Mouse (Mus musculus) liver, postnatal 0 days (tissue): ENCODE data around the gene Col6a6.

Source experiments
- CTCF ChIP-seq: sonication (generic); IDR thresholded peaks from 2 replicates; pipeline ENCODE4 v1.5.1; 2016; ENCODE audit warnings: antibody characterized with exemption, low read depth
- EP300 ChIP-seq: IDR thresholded peaks from 2 replicates; pipeline ENCODE4 v1.6.1; 2016; ENCODE audit warnings: antibody characterized with exemption, low read depth, mild to moderate bottlenecking

DNA sequence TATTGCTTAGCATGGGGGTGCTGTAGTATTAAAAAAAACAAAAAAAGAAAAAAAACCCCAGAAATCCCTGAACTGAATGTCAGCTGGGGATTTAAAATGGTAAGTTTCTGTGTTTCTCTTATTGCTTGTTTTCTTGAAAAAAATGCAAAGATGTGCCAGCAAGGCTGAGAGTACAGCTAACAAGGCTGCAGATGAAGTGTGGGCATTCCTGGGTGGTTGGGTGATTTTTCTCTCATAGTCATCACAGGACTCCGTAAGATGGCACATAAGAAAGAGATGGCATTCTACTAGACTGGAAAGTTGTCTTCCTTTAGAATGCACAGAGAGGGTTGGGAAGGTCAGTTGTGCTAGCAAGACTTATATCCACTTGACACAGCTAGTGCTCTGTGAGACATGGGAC is 122.9 kb downstream of the Col6a6 start:
- TF ChIP-seq CTCF (no peak), EP300 (no peak)
